Mouse (Mus musculus) thymus, postnatal 25 days (tissue): Measurements from ENCODE around the gene Eftud2.

Source experiments
- DNase-seq: peaks from one replicate; pipeline ENCODE4 v3.0.0; 2022

The Eftud2 gene

DNA sequence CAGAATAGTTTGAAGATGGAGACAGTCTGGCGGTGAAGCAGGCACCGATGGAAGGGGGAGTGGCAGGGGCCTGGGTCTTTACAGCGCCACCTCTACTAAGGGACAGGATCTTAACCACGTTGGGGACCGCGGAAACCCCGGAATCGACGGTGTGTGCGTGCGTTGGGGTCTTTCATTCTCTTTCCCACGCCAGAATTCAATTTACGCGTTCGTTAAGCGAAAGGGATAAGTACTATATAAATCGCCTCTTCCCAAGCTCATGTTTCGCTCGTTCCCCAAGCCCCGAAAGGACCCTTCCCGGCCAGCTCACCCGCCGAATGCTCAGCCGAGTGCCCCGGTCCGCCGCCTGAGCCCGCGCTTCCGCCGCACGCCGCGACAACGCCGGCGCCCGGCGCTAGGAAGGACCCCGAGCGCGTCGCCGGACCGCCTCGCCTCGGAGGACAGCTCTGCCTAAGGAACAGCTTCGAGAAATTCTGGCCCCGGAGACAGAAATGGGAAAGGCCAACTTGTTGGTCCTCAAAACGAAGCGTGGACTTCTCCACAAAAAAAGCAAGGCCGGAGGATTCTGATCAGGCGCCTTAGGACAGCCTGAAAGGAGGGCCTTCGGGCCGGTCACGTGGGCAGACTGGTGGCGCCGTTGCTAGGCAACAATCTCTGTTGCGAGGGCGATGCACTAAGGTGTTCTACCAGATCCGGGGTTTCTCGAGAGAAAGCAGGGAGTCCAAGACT, at the start of gene Eftud2, which contains the start of gene Ccdc103:
Eftud2 (minus strand) TSS at position 401 of the 729 bp plus-strand sequence.
Ccdc103 (plus strand) TSS at position 620 of the 729 bp plus-strand sequence.
- DNase-seq = peak; percentile 92

- DNase-seq = no peak
Observed at GRCm38 (mm10) chr11:102925351-102925717, 44.5 kb upstream of the Eftud2 start.

DNA sequence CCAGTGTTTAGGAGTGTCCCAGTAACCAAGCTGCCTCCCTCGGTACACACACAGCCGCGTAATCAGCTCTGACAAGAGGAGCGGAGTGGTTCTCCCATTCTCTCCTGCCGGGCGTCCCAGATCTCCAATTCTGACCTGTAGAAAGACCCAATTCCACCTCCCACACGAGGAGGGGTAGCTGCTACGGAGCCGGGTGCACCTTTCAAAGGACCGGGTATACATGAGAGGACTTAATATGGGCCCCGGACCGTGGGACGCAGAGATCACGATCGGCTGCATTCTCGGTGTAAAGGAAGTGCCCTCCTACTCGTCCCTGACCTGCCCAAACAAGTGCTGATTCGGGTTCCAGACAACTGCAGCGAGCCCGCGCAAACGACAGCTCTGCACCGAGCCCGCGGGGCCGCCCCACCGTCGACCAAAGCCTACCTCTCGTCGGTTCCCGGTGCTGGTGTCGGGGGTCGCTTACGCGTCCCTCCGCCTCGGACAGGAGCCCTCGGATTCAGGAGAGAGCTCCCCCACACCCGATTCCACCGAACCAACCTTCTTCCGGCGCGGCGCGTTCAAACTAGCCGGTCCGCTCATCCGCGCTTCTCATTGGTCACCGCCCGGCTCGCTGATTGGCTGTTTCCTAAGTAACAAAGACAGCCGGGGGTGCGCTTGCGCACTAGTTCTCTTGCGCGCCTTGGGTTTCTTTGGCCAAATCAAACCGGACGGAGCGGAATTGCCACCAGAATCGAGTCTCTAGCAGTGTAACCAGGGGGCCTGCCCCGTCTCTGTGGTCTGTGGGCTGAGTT, 44.0 kb upstream of the Eftud2 start, which contains the start of gene Kif18b:
Kif18b (minus strand) TSS at position 568 of the 794 bp plus-strand sequence.
- DNase-seq = peak; percentile 92

GRCm38 (mm10) chr11:102921491-102921890, 40.7 kb upstream of the Eftud2 start:
- no peak for DNase-seq

DNA sequence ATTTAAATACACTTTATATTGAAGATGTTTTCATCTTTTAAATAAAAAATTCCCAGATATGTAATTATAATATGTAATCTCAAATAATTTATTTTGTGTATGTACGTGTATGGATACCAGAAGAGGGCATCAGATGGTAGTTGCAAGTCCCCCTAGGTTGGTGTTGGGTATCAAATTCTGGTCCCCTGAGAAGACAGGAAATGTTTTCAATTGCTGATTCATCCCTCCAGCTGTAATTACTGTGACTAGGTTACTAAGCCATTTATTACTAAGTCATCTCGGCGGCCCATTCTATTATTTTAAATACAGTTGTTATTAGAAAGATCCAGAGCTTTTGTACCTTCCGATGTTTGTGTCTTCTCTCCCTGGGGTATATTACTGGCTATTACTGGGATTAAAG, 37.3 kb upstream of the Eftud2 start:
- DNase-seq = no peak

GRCm38 (mm10) chr11:102915380-102915779, 34.6 kb upstream of the Eftud2 start:
- no peak for DNase-seq

DNA sequence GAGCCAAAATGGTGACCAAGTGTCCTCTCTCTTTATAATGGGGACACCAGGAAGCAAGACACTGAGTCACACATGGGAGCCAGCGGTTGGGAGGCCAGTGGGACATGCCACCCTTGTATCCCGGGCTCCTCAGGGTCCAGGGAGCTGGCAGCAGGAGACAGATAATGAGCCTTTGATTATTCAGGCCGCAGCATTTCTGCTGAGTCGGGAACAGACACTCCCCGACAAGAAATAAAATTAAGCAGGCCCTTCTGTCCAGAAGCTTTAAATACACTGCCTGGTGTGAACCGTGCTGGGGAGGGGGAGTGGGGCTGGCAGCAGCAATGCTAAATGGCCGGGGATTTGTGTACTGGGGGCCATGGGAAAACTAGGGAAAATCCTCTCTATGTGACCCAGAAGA, 30.6 kb upstream of the Eftud2 start:
- no peak for DNase-seq

DNA sequence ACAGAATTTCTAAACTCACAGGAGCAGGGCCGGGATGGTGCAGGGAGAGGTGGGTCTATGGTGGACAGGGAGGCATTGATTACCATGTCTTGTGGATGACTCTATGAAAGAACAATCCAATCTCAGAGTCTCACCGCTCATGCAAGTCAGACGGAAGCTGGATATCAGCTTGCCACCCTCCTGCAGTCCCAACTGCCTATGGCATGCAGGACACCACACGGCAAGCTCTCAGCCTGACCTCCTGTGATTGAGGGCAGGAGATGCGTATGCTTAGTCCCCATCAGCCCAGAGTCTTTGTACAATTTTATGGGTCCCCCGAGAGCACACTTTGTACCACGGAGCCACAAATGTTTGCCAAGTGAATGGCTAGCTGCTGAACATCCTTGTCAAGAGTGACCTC, 22.9 kb upstream of the Eftud2 start:
- no peak for DNase-seq

DNA sequence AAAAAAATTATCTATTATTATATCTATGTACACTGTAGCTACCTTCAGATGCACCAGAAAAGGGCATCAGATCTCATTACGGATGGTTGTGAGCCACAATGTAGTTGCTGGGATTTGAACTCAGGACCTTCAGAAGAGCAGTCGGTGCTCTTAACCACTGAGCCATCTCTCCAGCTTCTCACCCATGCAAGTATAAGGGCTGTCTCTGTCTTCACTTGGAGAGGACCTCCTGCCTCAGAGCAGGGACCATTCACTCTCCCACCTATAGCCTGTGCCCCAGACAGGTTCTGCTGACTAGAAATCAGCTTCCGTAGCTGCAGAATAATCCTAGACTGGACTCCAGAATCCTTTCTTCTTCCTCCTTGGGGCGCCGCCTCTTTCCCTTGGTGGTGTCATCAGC, 21.3 kb upstream of the Eftud2 start:
- no peak for DNase-seq

DNA sequence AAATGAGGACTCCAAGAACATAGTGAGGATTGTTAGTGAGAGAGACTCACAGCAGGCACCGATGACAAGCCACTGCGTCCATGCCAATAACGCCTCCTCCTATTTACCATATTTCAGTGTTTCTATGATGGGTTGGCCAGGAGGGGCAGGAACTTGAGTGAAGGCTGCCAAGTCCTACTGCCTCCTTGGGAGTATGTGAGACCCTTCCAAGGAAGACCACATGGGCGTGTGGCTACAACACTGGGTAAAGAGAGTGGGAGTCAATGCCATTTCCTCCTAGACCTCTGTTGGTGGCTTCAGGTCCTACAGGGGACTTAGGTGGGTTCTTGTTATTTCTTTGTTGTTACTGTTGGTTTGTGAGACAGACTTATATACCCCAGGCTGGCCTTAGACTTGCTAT, 20.4 kb upstream of the Eftud2 start:
- DNase-seq = no peak

GRCm38 (mm10) chr11:102900763-102901162, 20.0 kb upstream of the Eftud2 start, which contains the start of gene Gfap:
Gene Gfap, minus strand, starts transcription at chr11:102900912.
- peak; percentile 54 for DNase-seq

DNA sequence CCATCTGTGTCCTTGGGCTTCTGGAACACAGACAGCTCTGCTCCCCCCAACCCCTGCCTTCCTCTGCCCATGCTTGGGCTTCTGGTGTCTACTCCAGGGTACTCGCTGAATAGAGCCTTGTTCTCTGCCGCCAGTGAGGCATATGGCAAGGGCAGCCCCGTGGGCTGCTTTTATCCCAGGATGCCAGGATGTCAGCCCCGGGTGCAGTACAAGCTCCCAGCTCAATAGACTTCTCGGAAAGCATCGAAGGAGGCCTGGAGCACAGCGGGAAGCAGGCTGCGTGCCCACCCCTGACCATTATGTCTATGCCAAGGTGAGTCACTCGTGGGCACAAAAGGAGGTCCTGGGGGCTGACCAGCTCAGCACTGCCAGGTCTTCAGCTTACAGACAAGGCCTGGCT, 17.6 kb upstream of the Eftud2 start:
- DNase-seq = no peak

- DNase-seq = no peak
Observed at GRCm38 (mm10) chr11:102896641-102897040, 15.9 kb upstream of the Eftud2 start.

- no peak for DNase-seq
Observed at GRCm38 (mm10) chr11:102895779-102896178, 15.0 kb upstream of the Eftud2 start.

DNA sequence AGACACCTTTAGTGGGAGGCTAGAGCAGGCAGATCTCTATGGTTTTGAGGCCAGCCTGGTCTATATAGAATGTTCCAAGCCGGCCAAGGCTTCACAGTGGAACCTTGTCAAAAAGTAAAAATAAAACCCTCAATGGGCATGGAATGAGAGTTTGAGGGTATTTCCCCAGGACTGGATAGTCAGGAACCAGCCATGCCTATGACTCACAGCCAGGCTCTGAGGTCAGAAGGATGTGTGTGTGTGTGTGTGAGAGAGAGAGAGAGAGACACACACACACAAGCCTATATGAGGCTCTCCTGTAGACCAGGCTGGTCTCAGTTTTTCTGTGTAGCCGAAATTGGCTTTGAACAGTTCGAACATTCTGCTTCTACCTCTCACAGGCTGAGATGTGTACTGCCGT, 13.9 kb upstream of the Eftud2 start:
- no peak for DNase-seq

GRCm38 (mm10) chr11:102893015-102893651, 12.3 kb upstream of the Eftud2 start:
- DNase-seq = peak; percentile 75

- DNase-seq = no peak
Observed at GRCm38 (mm10) chr11:102890096-102890495, 9.3 kb upstream of the Eftud2 start.

DNA sequence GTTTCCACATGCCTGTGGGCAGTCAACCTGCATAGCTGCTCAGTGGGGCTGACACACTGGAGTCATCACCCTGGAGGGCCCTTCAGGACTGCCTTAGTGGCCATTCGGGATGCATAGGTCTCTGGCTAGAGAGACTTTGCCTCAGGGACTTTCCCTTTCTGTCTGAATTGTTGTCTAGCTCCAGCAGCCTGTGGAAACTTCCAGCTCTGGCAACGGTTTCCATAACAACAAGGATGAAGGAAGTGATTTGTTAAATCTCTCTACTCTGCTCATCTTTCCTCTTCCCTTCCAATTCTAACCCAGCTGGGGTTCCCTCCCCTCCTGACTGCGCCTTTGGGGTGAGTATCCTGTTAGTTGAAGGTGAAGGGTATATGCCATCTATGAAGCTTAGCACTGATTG, 7.3 kb upstream of the Eftud2 start:
- DNase-seq = no peak

DNA sequence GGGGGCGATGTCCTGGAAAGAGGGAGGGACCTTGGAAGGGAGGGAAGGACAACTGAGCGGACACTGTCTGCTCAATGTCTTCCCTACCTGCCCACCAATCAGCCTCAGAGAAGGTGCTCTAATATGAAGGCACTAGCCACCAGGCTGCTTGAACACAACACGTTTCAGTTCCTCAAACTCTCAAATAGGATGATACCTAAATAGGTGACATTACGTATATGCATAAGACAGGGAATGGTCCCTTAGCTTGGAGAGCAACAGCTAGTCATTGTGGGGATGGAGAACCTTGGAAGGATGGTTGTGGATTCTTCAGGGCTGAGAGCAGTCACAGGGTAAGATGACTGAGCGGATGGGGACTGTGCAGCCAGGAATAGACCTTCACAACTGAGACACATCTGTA, 6.6 kb upstream of the Eftud2 start:
- no peak for DNase-seq

GRCm38 (mm10) chr11:102884616-102885219, 3.9 kb upstream of the Eftud2 start, which contains the start of gene Fam187a:
Gene Fam187a, plus strand, starts transcription at chr11:102885169.
- no peak for DNase-seq

DNA sequence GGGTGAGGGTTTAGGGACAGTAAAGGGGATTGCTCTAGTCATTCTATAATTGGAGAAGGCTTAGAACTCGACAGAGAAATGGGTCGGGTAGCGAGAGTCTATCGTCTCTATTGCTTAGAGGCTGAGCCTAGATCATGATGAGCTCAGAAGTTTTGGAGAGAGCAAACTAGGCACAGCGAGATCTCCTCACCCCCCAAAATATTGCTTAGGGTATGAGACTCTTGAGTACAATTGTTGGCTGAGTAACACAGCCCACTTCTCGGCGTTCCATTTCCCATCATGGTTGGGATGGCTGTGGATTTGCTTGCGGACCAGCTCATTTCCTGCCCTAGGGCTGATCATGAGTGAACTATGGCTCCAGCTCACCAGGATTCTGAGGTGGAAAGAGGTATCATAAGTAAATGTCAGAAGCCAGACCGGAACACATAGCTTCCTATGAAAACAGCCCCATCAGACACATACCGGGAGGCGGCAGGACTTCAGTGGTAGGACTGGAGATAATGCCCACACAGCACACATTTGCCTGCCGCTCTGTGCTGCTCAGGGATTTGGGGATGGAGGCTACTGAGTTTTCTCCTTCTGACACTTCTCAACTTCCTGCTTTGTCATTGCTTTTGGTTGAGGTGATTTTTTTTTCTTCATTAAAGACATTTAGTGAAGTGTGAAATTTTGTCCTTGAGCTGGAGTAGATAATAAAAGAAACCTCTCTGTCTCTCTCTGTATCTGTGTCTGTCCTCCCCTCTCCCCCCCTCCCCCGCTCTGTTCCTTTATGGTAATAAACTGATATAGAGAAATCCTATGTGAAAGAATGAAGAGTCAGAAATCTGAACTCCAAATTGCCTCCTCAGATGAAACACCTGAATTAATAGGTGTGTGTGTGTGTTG, 771 bp upstream of the Eftud2 start:
- no peak for DNase-seq

- DNase-seq = no peak
Observed at GRCm38 (mm10) chr11:102879558-102879957, 1.2 kb downstream of the Eftud2 start.
